Mouse (Mus musculus): Measurements from ENCODE around the gene 1700123O20Rik.

1700123O20Rik gene

GRCm38 (mm10) chr14:54724049-54724448, 38.0 kb downstream of the 1700123O20Rik start:
- no peak for DNase-seq (ENCODE audit: low read depth, low spot score)

DNA sequence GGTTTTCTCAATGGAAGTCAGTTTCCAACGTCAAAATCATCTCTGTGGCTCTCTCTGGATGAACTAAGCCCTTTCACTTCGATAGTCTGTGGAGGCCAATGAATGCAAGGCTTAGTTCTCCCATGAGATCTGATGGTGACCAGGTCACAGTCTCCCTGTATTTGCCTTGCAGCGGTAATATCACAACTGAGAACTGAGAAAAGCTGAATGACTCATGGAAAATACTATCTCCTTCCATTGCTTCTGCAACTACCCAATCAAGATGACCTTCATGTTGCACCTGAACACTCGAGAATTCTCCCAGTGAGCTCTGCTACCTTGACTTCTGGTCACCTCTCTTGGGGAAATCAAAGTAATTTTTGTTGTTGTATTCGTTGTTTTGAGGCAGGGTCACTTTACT, 41.5 kb downstream of the 1700123O20Rik start:
- DNase-seq (ENCODE audit: low read depth, low spot score): no peak

GRCm38 (mm10) chr14:54728823-54729653, 43.0 kb downstream of the 1700123O20Rik start:
- DNase-seq (ENCODE audit: low read depth, low spot score): no peak

- no peak for DNase-seq (ENCODE audit: low read depth, low spot score)
These were observed 44.3 kb downstream of the 1700123O20Rik start for GRCm38 (mm10) chr14:54730305-54730704.

DNA sequence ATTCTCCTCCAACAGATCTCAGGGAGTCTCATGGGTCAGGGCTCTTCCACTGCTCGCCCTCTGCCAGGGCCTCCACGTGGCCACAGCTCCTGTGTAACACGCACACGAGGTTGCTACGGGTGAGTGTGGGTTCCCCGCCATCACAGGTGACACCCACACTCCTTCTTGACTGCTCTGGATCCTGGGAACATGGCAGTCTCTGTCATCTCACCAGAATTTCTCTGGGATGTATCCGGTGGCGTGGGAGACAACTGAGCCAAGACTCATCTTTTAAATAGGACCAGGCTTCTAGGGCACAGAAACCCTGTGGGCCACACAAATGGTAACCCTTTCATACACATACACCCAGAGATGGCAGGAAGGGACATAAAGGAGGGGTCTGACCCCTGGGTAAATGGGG, 46.2 kb downstream of the 1700123O20Rik start:
- no peak for DNase-seq (ENCODE audit: low read depth, low spot score)

DNA sequence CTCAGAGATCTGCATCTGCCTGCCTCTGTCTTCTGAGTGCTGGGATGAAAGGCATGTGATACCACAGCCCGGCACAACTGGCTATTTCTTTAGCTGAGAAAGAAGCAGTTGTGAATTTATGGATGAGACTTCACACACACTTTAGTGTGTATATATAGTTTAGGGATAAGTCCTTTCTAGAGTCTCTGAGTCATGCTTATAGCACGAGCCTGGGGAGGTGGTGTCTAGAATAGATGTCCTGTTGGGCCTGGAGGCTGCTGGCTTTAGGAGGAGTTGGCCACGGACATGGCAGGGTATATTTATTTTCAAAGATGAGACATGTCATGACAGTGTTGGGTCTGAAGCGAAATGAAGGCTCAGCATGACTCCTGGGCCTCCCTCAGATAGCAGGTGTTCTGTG, 48.0 kb downstream of the 1700123O20Rik start:
- DNase-seq (ENCODE audit: low read depth, low spot score): no peak

- DNase-seq (ENCODE audit: low read depth, low spot score): no peak
These were observed 49.2 kb downstream of the 1700123O20Rik start for GRCm38 (mm10) chr14:54735221-54735620.

- DNase-seq (ENCODE audit: low read depth, low spot score): no peak
These were observed 50.8 kb downstream of the 1700123O20Rik start for GRCm38 (mm10) chr14:54736555-54737552.

DNA sequence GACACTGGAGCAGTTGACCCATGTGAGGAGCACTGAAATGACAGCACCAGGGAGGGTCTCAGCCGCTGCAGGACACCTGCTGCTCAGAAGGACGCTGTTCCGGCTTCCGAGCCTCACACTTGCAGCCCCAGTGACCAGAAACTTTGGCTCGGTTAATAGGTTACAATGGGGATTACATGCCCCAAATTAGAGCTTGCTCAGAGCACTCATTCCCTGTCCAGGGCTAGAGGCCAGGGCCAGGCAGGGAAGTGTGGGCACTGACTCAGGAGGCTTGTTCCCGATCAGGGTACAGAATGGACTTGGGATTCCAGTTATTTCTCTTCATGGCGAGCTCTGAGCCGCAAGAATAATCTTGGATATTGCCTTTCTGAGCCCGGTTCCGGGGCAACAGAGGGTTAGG, 51.6 kb downstream of the 1700123O20Rik start:
- DNase-seq (ENCODE audit: low read depth, low spot score): no peak
